Mouse (Mus musculus): ENCODE results near the gene Catsperz. TPM values are rescaled to one million over a fixed set of nuclear protein-coding genes. Genes with fewer than 3 reads are reported as not detected.
A peak's percentile ranks its signal among the peaks of the same experiment; 100 is the strongest.
"Not testable (repeated sequence)": the region's sequence is repeated elsewhere in the genome, so short reads cannot be mapped to it uniquely, and the experiment has no call there.

The Catsperz gene
- polyA plus RNA-seq, 1 experiment from 2014 or later: 2.3 TPM

- Histone ChIP-seq H3K4me3 (no peak overlapping the region), H3K27ac (ENCODE audit: poor library complexity, severe bottlenecking) (no peak overlapping the region), H3K4me2 (no peak overlapping the region), H3K4me1 (replicated peaks) (peaks cover 39% of the 10 kb centered on the region), H3K27me3 (replicated peaks) (no peaks in the 10 kb centered on the region), H3K9ac (no peak overlapping the region), H3K36me3 (peaks cover 37% of the 10 kb centered on the region), H3K9me3 (replicated peaks) (no peaks in the 10 kb centered on the region)
- ATAC-seq (ENCODE audit: insufficient number of reproducible peaks, low FRiP score): no peak
- 93% methylated on average over 15 of the region's 15 CpGs for WGBS
Observed at GRCm38 (mm10) chr19:6912205-6912970, 12.8 kb downstream of the Catsperz start.

DNA sequence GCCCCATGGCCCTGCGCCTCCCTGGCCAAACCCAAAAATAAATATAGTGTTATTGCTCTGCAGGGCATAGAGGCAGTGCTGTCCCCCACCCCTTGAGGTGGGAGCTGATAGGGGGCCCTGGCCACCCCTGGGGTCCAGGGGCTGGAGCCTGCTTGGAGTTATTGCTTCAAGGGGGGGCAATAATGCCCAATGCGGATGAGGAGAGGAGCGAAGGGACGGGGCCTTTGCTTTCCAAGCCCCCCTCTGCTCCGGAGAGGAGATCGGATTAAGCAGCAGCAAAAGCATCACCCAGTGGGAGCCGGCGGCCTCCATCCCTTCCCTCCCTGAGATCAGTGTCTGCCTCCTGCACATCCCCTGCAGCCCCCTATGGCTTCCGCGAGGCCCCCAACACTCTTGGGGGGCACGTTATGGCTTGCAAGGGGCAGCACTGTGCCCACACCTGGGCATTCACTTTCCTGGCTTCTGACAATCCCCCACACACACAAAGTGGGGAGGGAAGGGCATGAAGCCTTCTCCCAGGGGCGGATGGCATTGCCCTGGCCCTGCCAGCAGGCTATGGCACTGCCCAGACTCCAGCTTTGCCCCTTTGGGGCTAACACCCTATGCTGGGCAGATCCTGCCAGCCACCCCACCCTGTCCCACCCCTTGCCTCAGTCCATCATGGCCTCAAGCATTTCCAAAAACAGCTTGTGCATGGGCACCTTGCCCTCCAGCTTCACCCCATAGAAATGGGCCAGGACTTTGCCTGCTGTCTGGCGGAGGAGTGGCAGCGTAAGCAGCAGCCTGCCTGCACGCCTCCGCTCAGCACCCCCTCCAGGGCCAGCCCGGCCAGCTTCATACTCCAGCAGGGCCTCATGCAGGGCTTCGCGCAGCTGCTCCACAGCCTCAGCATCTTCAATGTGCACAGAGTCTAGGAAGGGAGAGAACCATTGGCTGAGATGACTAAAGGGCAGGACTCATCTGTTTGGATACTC lies 13.8 kb downstream of the Catsperz start:
- Histone ChIP-seq H3K36me3 (peaks cover 46% of the 10 kb centered on the region), H3K27ac (ENCODE audit: poor library complexity, severe bottlenecking) (no peak overlapping the region)
- 85% methylated on average over 19 of the region's 19 CpGs for WGBS

DNA sequence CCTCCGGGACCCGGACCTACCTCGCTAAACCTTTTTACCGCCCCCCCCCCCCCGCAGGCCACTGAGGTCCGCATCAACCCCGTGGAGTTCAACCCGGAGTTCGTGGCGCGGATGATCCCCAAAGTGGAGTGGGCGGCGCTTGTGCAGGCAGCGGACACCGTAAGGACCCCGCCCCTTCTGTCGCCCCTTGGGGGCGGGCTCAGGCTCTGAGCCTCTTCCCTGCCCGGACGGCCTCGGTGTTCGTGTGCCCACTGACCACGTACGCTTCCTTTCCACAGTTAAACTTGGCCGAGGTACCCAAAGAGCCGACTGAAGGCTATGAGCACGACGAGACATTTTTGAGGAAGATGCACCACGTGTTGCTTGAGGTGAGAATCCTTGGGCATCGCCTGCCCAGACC lies 14.9 kb downstream of the Catsperz start:
- Histone ChIP-seq H3K9ac (peak overlapping the region; percentile 78), H3K4me1 (replicated peaks) (peaks cover 29% of the 10 kb centered on the region), H3K36me3 (peaks cover 55% of the 10 kb centered on the region), H3K27ac (ENCODE audit: poor library complexity, severe bottlenecking) (peak overlapping the region; percentile 88), H3K4me2 (peak overlapping the region; percentile 80), H3K4me3 (peak overlapping the region; percentile 66)
- ATAC-seq (ENCODE audit: insufficient number of reproducible peaks, low FRiP score): peak; percentile 59
- H3K27me3 ChIP-seq (replicated peaks); H3K9me3 ChIP-seq (replicated peaks): not testable (repeated sequence)
- 1% methylated on average over 30 of the region's 30 CpGs for WGBS

More for the DNA sequence above, 13.8 kb downstream of the Catsperz start:
- peaks cover 37% of the 10 kb centered on the region for H3K4me1 ChIP-seq (replicated peaks)
- no peak for ATAC-seq (ENCODE audit: insufficient number of reproducible peaks, low FRiP score)
- peak overlapping the region; percentile 44 for H3K9ac ChIP-seq
- peak overlapping the region; percentile 80 for H3K4me2 ChIP-seq
- H3K27me3 ChIP-seq (replicated peaks): no peaks in the 10 kb centered on the region
- H3K9me3 ChIP-seq (replicated peaks): no peaks in the 10 kb centered on the region
- H3K4me3 ChIP-seq: peak overlapping the region; percentile 66

- ATAC-seq (ENCODE audit: insufficient number of reproducible peaks, low FRiP score): peak; percentile 89
Observed at GRCm38 (mm10) chr19:6909507-6910289, 15.5 kb downstream of the Catsperz start, which contains the start of the genes Trmt112 and Prdx5. Gene Trmt112, plus strand, starts transcription at chr19:6909698. Gene Prdx5, minus strand, starts transcription at chr19:6910106.

GRCm38 (mm10) chr19:6909021-6909420 lies 16.2 kb downstream of the Catsperz start:
- peak overlapping the region; percentile 88 for H3K27ac ChIP-seq (ENCODE audit: poor library complexity, severe bottlenecking)
- peaks cover 61% of the 10 kb centered on the region for H3K36me3 ChIP-seq
- H3K9me3 ChIP-seq (replicated peaks): no peaks in the 10 kb centered on the region
- peaks cover 25% of the 10 kb centered on the region for H3K4me1 ChIP-seq (replicated peaks)
- peak overlapping the region; percentile 80 for H3K4me2 ChIP-seq
- WGBS: 9% methylated on average over 11 of the region's 11 CpGs
- ATAC-seq (ENCODE audit: insufficient number of reproducible peaks, low FRiP score): 0 out of 2 replicates have a peak, but pooled peaks have one; percentile 0
- peak overlapping the region; percentile 66 for H3K4me3 ChIP-seq
- peak overlapping the region; percentile 78 for H3K9ac ChIP-seq
- no peaks in the 10 kb centered on the region for H3K27me3 ChIP-seq (replicated peaks)

More at GRCm38 (mm10) chr19:6909507-6910289, 15.5 kb downstream of the Catsperz start, which contains the start of the genes Trmt112 and Prdx5:
- H3K27ac ChIP-seq (ENCODE audit: poor library complexity, severe bottlenecking): peak within 1 kb of the TSS; percentile 88
- H3K4me1 ChIP-seq (replicated peaks): peaks cover 25% of the 10 kb centered on the region
- under 1% methylated on average over 65 of the region's 65 CpGs for WGBS
- peaks cover 62% of the 10 kb centered on the region for H3K36me3 ChIP-seq
- peak within 1 kb of the TSS; percentile 66 for H3K4me3 ChIP-seq
- H3K4me2 ChIP-seq: peak within 1 kb of the TSS; percentile 80
- peak within 1 kb of the TSS; percentile 78 for H3K9ac ChIP-seq
- no peaks in the 10 kb centered on the region for H3K27me3 ChIP-seq (replicated peaks)
- no peaks in the 10 kb centered on the region for H3K9me3 ChIP-seq (replicated peaks)

DNA sequence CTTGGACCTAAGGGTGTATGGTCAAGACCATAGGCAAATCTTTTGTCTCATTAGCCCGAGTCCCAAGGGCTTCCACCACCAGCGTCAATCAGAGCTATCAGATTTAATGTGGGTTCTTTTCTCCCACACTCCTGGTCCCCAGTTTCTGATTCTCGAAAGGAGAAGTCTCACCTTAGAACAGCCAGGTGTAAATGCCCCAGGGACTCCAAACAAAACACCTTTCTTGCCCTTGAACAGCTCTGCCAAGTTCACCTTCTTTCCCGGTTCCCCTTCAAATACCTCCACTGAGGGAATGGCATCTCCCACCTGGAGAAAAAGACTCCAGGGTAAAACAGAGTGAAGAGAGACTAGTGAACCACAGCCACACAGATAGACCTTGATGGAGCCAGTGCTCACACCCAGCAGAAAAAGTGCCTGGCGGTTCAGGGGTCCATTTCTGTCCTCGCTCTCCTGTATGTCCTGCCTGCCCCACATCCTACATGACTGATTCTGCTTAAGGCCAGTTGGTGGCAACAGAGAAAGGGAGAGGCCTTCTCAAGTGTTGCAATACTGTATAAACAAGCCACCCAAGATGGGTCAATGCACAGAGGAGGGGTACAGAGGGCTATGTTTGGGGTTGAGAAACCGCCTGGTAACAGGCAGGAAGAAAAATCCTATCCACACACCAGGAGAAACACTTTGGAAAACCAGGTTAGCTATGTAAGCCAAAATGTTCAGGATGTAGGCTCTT lies 17.2 kb downstream of the Catsperz start:
- Histone ChIP-seq H3K4me1 (replicated peaks) (peaks cover 25% of the 10 kb centered on the region), H3K9ac (peak overlapping the region; percentile 78; the same call in 1 of the 2 replicates), H3K4me3 (peak overlapping the region; percentile 66), H3K27ac (ENCODE audit: poor library complexity, severe bottlenecking) (no peak overlapping the region), H3K4me2 (peak overlapping the region; percentile 80), H3K9me3 (replicated peaks) (no peaks in the 10 kb centered on the region), H3K36me3 (peaks cover 55% of the 10 kb centered on the region), H3K27me3 (replicated peaks) (no peaks in the 10 kb centered on the region)
- 77% methylated on average over 7 of the region's 7 CpGs for WGBS
- no peak for ATAC-seq (ENCODE audit: insufficient number of reproducible peaks, low FRiP score)

DNA sequence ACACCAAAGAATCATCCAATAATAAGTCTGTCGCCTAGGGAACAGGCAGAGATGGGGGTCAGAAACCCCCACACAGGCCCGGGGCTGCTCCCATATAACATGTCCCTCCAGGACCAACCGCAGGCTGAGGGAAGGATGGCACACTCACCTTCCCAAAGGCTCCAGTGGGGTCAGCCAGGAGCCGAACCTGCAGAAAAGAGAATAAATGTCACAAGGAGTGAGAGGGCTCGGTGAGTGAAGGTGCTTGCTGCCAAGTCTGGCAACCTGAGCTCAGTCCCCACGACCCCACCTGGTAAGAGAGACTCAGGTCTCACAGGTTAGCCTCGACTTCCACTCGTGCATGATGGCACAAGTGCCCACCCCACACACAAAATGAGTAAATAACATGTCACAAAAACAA lies 18.1 kb downstream of the Catsperz start:
- 89% methylated on average over 8 of the region's 8 CpGs for WGBS
- H3K27ac ChIP-seq (ENCODE audit: poor library complexity, severe bottlenecking): no peak overlapping the region
- H3K9me3 ChIP-seq (replicated peaks): no peaks in the 10 kb centered on the region
- H3K4me1 ChIP-seq (replicated peaks): peaks cover 25% of the 10 kb centered on the region
- H3K4me2 ChIP-seq: no peak overlapping the region
- H3K36me3 ChIP-seq: peaks cover 48% of the 10 kb centered on the region
- H3K27me3 ChIP-seq (replicated peaks): no peaks in the 10 kb centered on the region
- ATAC-seq (ENCODE audit: insufficient number of reproducible peaks, low FRiP score): no peak
- H3K4me3 ChIP-seq: no peak overlapping the region
- H3K9ac ChIP-seq: 0 out of 2 replicates have a peak overlapping the region, but pooled peaks have one; percentile 26

GRCm38 (mm10) chr19:6906199-6906598 lies 19.0 kb downstream of the Catsperz start:
- peaks cover 39% of the 10 kb centered on the region for H3K36me3 ChIP-seq
- no peak overlapping the region for H3K4me2 ChIP-seq
- no peaks in the 10 kb centered on the region for H3K9me3 ChIP-seq (replicated peaks)
- no peaks in the 10 kb centered on the region for H3K27me3 ChIP-seq (replicated peaks)
- H3K27ac ChIP-seq (ENCODE audit: poor library complexity, severe bottlenecking): no peak overlapping the region
- ATAC-seq (ENCODE audit: insufficient number of reproducible peaks, low FRiP score): no peak
- 83% methylated on average over 3 of the region's 3 CpGs for WGBS
- H3K4me1 ChIP-seq (replicated peaks): peaks cover 18% of the 10 kb centered on the region
- H3K9ac ChIP-seq: no peak overlapping the region
- H3K4me3 ChIP-seq: no peak overlapping the region

DNA sequence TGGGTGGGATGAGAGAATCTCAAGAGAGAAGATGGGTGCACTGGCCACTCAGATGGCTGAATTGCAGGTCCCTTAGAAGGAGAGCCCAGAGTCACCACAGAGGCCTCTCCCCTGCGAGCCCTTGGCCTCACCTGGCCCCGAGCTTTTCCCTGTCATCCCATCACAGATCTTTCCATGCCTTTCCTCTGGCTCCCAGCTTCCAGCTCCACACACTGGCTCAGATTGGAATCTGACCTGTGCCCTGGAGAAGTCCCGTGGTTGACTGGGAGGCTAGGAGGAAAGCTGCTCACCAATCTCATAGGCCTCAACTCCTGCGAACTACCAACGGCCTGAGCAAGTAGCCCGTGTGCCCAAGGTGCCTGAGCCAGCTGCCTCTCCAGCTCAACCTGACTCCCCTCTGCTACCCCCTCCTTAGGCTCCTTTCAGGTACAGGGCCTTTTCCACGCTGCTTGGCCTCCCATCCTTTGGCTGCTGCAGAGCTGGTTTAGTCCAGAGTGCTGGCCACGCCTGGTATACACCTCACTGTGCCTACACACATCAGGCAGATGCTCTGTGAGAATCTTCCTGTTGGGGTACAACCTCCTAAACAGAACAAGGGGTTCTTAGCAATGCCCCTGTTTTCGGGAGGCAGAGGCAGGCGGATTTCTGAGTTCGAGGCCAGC lies 19.6 kb downstream of the Catsperz start:
- no peak overlapping the region for H3K4me2 ChIP-seq
- H3K27me3 ChIP-seq (replicated peaks): no peaks in the 10 kb centered on the region
- ATAC-seq (ENCODE audit: insufficient number of reproducible peaks, low FRiP score): no peak
- no peak overlapping the region for H3K27ac ChIP-seq (ENCODE audit: poor library complexity, severe bottlenecking)
- WGBS: 85% methylated on average over 11 of the region's 11 CpGs
- H3K4me3 ChIP-seq: no peak overlapping the region
- peaks cover 14% of the 10 kb centered on the region for H3K4me1 ChIP-seq (replicated peaks)
- H3K9ac ChIP-seq: no peak overlapping the region
- H3K9me3 ChIP-seq (replicated peaks): no peaks in the 10 kb centered on the region
- H3K36me3 ChIP-seq: peaks cover 36% of the 10 kb centered on the region

Measured in heart, embryonic 12.5 days (tissue).